Comparison of ENCODE assay signal across 11 mouse cellular contexts in genomic region chr2:130491162-130491561, GRCm38 (mm10). TPM values are rescaled to one million over a fixed set of nuclear protein-coding genes. Genes with fewer than 3 reads are reported as not detected.
A peak's percentile ranks its signal among the peaks of the same experiment; 100 is the strongest.
DNase-seq lines count a peak whose midpoint lies in the region; ATAC-seq and TF ChIP-seq lines count a peak whose summit lies in the region.
"Had no signal": no experiment of that assay in that cellular context is flagged by ENCODE, and none has a peak within 500 bp of the region (broad histone marks: within the 10 kb centered on the region; RNA-seq: fewer than 3 reads in every experiment).

No protein-coding gene starts in this region.

- DNase-seq in heart, postnatal 0 days (ENCODE audit: low spot score) = no peak
- DNase-seq in heart, postnatal 4 days = no peak
- DNase-seq in thymus, postnatal 36 days = no peak
- DNase-seq in right cerebral cortex, postnatal 10 days (ENCODE audit: low spot score in 2 of 2) = no peak
- DNase-seq: kidney, adult 18-20 months; spleen, adult 18-20 months had no signal

- no peak for ATAC-seq in heart, postnatal 0 days (ENCODE audit: insufficient read depth, low read depth)
- peak; percentile 59 for ATAC-seq in forebrain, embryonic 12.5 days (ENCODE audit: low FRiP score)
- no peak for ATAC-seq in limb, embryonic 15.5 days (ENCODE audit: insufficient number of reproducible peaks, low FRiP score, low TSS enrichment, low read depth)
- 0 out of 2 replicates have a peak, but pooled peaks have one; percentile 28 for ATAC-seq in neural tube, embryonic 14.5 days (ENCODE audit: low read depth)
- ATAC-seq in erythroblast, adult 5-6 weeks (replicated peaks; ENCODE audit: low FRiP score, poor library complexity, severe bottlenecking) = no peak
- ATAC-seq: CD4-positive, CD25-positive, alpha-beta regulatory T cell, adult 4 months had no signal

- peaks cover 6% of the 10 kb centered on the region; the same call in 1 of the 2 replicates for H3K9me3 ChIP-seq in heart, postnatal 0 days (replicated peaks; ENCODE audit: control insufficient read depth, low read length)
- 0 out of 2 replicates have a peak, but pooled peaks cover 10% of the 10 kb centered on the region for H3K9me3 ChIP-seq in forebrain, embryonic 12.5 days
- no peaks in the 10 kb centered on the region for H3K9me3 ChIP-seq in limb, embryonic 15.5 days
- no peaks in the 10 kb centered on the region for H3K9me3 ChIP-seq in neural tube, embryonic 14.5 days (ENCODE audit: control insufficient read depth, low read length)

- no peak overlapping the region for H3K9ac ChIP-seq in heart, postnatal 0 days (replicated peaks; ENCODE audit: low read depth, low read length)
- no peak overlapping the region for H3K9ac ChIP-seq in forebrain, embryonic 12.5 days
- no peak overlapping the region for H3K9ac ChIP-seq in limb, embryonic 15.5 days
- H3K9ac ChIP-seq in neural tube, embryonic 14.5 days (replicated peaks; ENCODE audit: low read depth, low read length) = no peak overlapping the region

- H3K4me3 ChIP-seq in heart, postnatal 0 days (ENCODE audit: low read depth, low read length) = no peak overlapping the region
- no peak overlapping the region for H3K4me3 ChIP-seq in forebrain, embryonic 12.5 days (replicated peaks)
- no peak overlapping the region for H3K4me3 ChIP-seq in limb, embryonic 15.5 days
- H3K4me3 ChIP-seq in neural tube, embryonic 14.5 days (ENCODE audit: low read depth, low read length) = no peak overlapping the region

- peaks cover 15% of the 10 kb centered on the region for H3K4me1 ChIP-seq in heart, postnatal 0 days (ENCODE audit: control insufficient read depth, insufficient read depth)
- H3K4me1 ChIP-seq in forebrain, embryonic 12.5 days = peaks cover 30% of the 10 kb centered on the region
- H3K4me1 ChIP-seq in limb, embryonic 15.5 days = no peaks in the 10 kb centered on the region
- H3K4me1 ChIP-seq in neural tube, embryonic 14.5 days (ENCODE audit: control insufficient read depth, insufficient read depth, low read length) = peaks cover 6% of the 10 kb centered on the region; the same call in 1 of the 2 replicates

- H3K27me3 ChIP-seq in heart, postnatal 0 days (ENCODE audit: control insufficient read depth, insufficient read depth, low read length) = no peaks in the 10 kb centered on the region
- H3K27me3 ChIP-seq in forebrain, embryonic 12.5 days = no peaks in the 10 kb centered on the region
- no peaks in the 10 kb centered on the region for H3K27me3 ChIP-seq in limb, embryonic 15.5 days
- H3K27me3 ChIP-seq in neural tube, embryonic 14.5 days (ENCODE audit: control insufficient read depth, insufficient read depth, low read length) = no peaks in the 10 kb centered on the region

- 57% methylated on average over 4 of the region's 4 CpGs for WGBS in heart, postnatal 0 days
- 10% methylated on average over 4 of the region's 4 CpGs for WGBS in forebrain, embryonic 12.5 days
- 50% methylated on average over 4 of the region's 4 CpGs for WGBS in limb, embryonic 15.5 days
- 14% methylated on average over 4 of the region's 4 CpGs for WGBS in neural tube, embryonic 14.5 days

- H3K4me2 ChIP-seq in heart, postnatal 0 days (ENCODE audit: low read depth, low read length) = no peak overlapping the region
- 0 out of 2 replicates have a peak overlapping the region, but pooled peaks have one; percentile 5 for H3K4me2 ChIP-seq in forebrain, embryonic 12.5 days
- H3K4me2 ChIP-seq in limb, embryonic 15.5 days = no peak overlapping the region
- no peak overlapping the region for H3K4me2 ChIP-seq in neural tube, embryonic 14.5 days (ENCODE audit: low read depth, low read length)

- peak overlapping the region; percentile 54; the same call in 1 of the 2 replicates for H3K27ac ChIP-seq in heart, postnatal 0 days (ENCODE audit: low read depth)
- peak overlapping the region; percentile 85 for H3K27ac ChIP-seq in forebrain, embryonic 12.5 days
- H3K27ac ChIP-seq in limb, embryonic 15.5 days = 0 out of 2 replicates have a peak overlapping the region, but pooled peaks have one; percentile 38
- H3K27ac ChIP-seq in neural tube, embryonic 14.5 days (ENCODE audit: low read depth, low read length) = peak overlapping the region; percentile 55

- no peaks in the 10 kb centered on the region for H3K36me3 ChIP-seq in heart, postnatal 0 days (replicated peaks; ENCODE audit: control insufficient read depth, insufficient read depth, low read length)
- peaks cover 3% of the 10 kb centered on the region; the same call in 1 of the 2 replicates for H3K36me3 ChIP-seq in forebrain, embryonic 12.5 days (replicated peaks)
- no peaks in the 10 kb centered on the region for H3K36me3 ChIP-seq in limb, embryonic 15.5 days
- no peaks in the 10 kb centered on the region for H3K36me3 ChIP-seq in neural tube, embryonic 14.5 days (ENCODE audit: control insufficient read depth, insufficient read depth, low read length)

- no peak for TF ChIP-seq EP300 in heart, postnatal 0 days (IDR thresholded peaks at IDR 0.05; ENCODE audit: low read depth)

- TF ChIP-seq CTCF in heart, postnatal 0 days (IDR thresholded peaks at IDR 0.05; ENCODE audit: low read depth) = no peak

RNA-seq across cellular contexts. Expression of gene Ptpra, which starts 41.1 kb away (rescaled TPM):
- 21.7 and 39.5 TPM in 2 replicates for total RNA-seq in heart, postnatal 0 days (2014; rRNA removed; ENCODE audit: low replicate concordance)
- polyA plus RNA-seq in heart, postnatal 0 days (2015; fragmentation: Nextera tagmentation; extraction: Ambion mirVana) = 44.2 and 44.5 TPM in 2 replicates
- 10 to 100 TPM; 78.9 to 86.4 TPM for total RNA-seq in heart, postnatal 4 days (2021)
- polyA plus RNA-seq in forebrain, embryonic 12.5 days (2016; fragmentation: Nextera tagmentation; extraction: Ambion mirVana) = 130 and 138 TPM in 2 replicates
- polyA plus RNA-seq in limb, embryonic 15.5 days (2015; fragmentation: Nextera tagmentation; extraction: Ambion mirVana) = 86.6 and 106 TPM in 2 replicates
- 164 and 165 TPM in 2 replicates for polyA plus RNA-seq in neural tube, embryonic 14.5 days (2014; fragmentation: Nextera tagmentation; extraction: Ambion mirVana)
- 29.9 and 39.8 TPM in 2 replicates for total RNA-seq in erythroblast, adult 5-6 weeks (2015; ENCODE audit: low replicate concordance)
- 42.1 and 53.9 TPM in 2 replicates for total RNA-seq in erythroblast, adult 5-6 weeks (2017; ENCODE audit: low replicate concordance)

Comparison
In these comparisons a context has a peak if more than half of its experiments do, and no peak if none do; other contexts are left out.
1. ATAC-seq: peak in forebrain, embryonic 12.5 days (single experiment) and neural tube, embryonic 14.5 days (single experiment); none in heart, postnatal 0 days (single experiment), limb, embryonic 15.5 days (single experiment) and erythroblast, adult 5-6 weeks (single experiment).
2. Peak in every context shown above with its lines, with median percentiles within 50 percentile points of each other: H3K27ac ChIP-seq.